Mouse (Mus musculus): ENCODE data around the gene Card9.
"Not testable (repeated sequence)": the region's sequence is repeated elsewhere in the genome, so short reads cannot be mapped to it uniquely, and the experiment has no call there.

Card9 gene

GRCm38 (mm10) chr2:26360772-26361171 is at the start of gene Card9:
Gene Card9 (minus strand): TSS chr2:26360918.
- in situ Hi-C loops (cut with MboI, MseI) = no loop called here

GRCm38 (mm10) chr2:26410091-26410490 is 49.4 kb upstream of the Card9 start:
- in situ Hi-C loops (cut with MboI, MseI) = no loop called here

GRCm38 (mm10) chr2:26409362-26409761 is 48.6 kb upstream of the Card9 start:
- in situ Hi-C loops (cut with MboI, MseI) = no loop called here

GRCm38 (mm10) chr2:26408515-26409356 is 48.0 kb upstream of the Card9 start, which contains the start of gene Inpp5e:
Gene Inpp5e (minus strand): TSS chr2:26409203.
- in situ Hi-C loops (cut with MboI, MseI) = no loop called here

- in situ Hi-C loops (cut with MboI, MseI) = no loop called here
Observed at GRCm38 (mm10) chr2:26403306-26403705, 42.6 kb upstream of the Card9 start.

GRCm38 (mm10) chr2:26402265-26402664 is 41.5 kb upstream of the Card9 start:
- in situ Hi-C loops (cut with MboI, MseI) = no loop called here

GRCm38 (mm10) chr2:26401023-26401422 is 40.3 kb upstream of the Card9 start:
- in situ Hi-C loops (cut with MboI, MseI) = no loop called here

- in situ Hi-C loops (cut with MboI, MseI) = no loop called here
Observed at GRCm38 (mm10) chr2:26400296-26400695, 39.6 kb upstream of the Card9 start.

GRCm38 (mm10) chr2:26399647-26400046 is 38.9 kb upstream of the Card9 start:
- in situ Hi-C loops (cut with MboI, MseI) = no loop called here

GRCm38 (mm10) chr2:26398978-26399377 is 38.3 kb upstream of the Card9 start:
- in situ Hi-C loops (cut with MboI, MseI) = no loop called here

GRCm38 (mm10) chr2:26391617-26392016 is 30.9 kb upstream of the Card9 start:
- in situ Hi-C loops (cut with MboI, MseI) = no loop called here

- in situ Hi-C loops (cut with MboI, MseI) = no loop called here
Observed at GRCm38 (mm10) chr2:26390954-26391353, 30.2 kb upstream of the Card9 start.

- in situ Hi-C loops (cut with MboI, MseI) = no loop called here
Observed at GRCm38 (mm10) chr2:26389154-26389690, 28.5 kb upstream of the Card9 start, which contains the start of the genes Entr1 and Pmpca. Gene Entr1 (minus strand): TSS chr2:26389316. Gene Pmpca (plus strand): TSS chr2:26389339.

- in situ Hi-C loops (cut with MboI, MseI) = no loop called here
Observed at GRCm38 (mm10) chr2:26388682-26389153, 28.0 kb upstream of the Card9 start.

- in situ Hi-C loops (cut with MboI, MseI) = no loop called here
Observed at GRCm38 (mm10) chr2:26387713-26388112, 27.0 kb upstream of the Card9 start.

GRCm38 (mm10) chr2:26380871-26381270 is 20.2 kb upstream of the Card9 start:
- in situ Hi-C loops (cut with MboI, MseI) = not testable (repeated sequence)

- in situ Hi-C loops (cut with MboI, MseI) = no loop called here
Observed at GRCm38 (mm10) chr2:26380131-26380771, 19.5 kb upstream of the Card9 start, which contains the start of gene Snapc4. Gene Snapc4 (minus strand): TSS chr2:26380653.

GRCm38 (mm10) chr2:26372396-26372795 is 11.7 kb upstream of the Card9 start:
- in situ Hi-C loops (cut with MboI, MseI) = no loop called here

GRCm38 (mm10) chr2:26368572-26368971 is 7.9 kb upstream of the Card9 start:
- in situ Hi-C loops (cut with MboI, MseI) = no loop called here

- in situ Hi-C loops (cut with MboI, MseI) = no loop called here
Observed at GRCm38 (mm10) chr2:26367911-26368310, 7.2 kb upstream of the Card9 start.

- in situ Hi-C loops (cut with MboI, MseI) = no loop called here
Observed at GRCm38 (mm10) chr2:26364738-26365465, 4.2 kb upstream of the Card9 start.

GRCm38 (mm10) chr2:26363481-26363880 is 2.8 kb upstream of the Card9 start:
- in situ Hi-C loops (cut with MboI, MseI) = no loop called here
